Mouse (Mus musculus) adrenal gland, postnatal 36 days (tissue): ENCODE measurements at regions not wholly inside any gene's neighbourhood (a gene's known extent, or its start where the extent isn't known, plus 50 kb on each side); places are given as distances from the start of the nearest gene placed in this dataset.

Source experiments
- DNase-seq, 2 experiments: peaks; one replicate each; pipeline ENCODE4 v3.0.0; 2021; ENCODE audit warnings: mixed read lengths in 1 of 2

GRCm38 (mm10) chr3:62047704-62048506 is 290.2 kb upstream of the Arhgef26 start:
- DNase-seq: no peak

DNA sequence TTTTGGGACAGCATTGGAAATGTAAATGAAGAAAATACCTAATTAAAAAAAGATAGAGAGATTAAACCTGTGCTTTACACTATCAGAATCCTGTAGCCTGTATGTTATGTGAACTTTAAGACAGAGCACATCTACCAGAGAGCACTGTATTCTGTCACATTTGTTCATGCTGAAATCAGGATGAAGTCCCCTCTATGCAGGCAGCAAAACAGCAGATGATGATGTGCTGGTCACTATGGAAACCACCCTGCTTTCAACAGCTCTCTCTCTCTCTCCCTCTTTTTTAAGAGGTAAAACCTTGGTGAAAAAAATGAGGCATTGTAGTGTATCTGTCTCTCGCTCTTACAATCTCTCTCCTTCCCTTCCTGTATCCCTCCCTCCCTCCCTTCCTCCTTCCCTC is 283.9 kb upstream of the Arhgef26 start:
- DNase-seq: no peak

DNA sequence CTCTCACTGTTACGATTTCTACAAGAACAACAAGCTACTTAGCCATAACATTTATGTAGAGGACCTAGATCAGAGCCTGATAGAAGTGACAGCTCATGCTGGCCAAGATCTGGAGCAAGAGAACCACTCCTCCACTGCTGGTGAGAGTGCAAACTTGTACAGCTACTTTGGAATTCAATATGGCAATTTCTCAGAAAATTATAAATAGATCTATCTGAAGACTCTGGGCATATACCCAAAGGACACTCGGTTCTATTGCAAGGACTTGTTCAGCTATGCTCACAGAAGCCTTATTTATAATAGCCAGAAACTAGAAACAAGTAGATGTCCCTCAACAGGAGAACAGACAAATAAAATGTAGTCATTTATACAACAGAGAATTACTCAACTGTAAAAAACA is 259.6 kb upstream of the Arhgef26 start:
- no peak for DNase-seq

- DNase-seq: no peak
Measured at GRCm38 (mm10) chr3:62085544-62085943, 252.6 kb upstream of the Arhgef26 start.

DNA sequence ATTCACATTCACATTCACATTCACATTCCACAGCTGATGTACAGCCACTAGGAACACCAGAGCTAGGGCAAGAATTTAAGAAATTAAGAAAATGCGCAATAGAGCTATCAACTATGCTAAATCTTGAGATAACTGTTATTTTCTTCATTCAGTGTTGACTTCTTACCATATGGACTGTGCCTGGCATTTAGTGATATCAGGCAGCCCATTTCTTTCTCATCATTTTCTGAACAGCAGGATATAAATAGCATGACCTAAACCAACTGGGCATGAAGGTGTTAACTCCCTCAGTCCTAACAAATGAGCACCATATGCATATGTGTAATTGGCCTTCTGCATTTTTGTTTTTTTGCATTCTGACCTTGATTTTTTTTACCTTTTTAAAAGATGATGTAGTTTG is 250.9 kb upstream of the Arhgef26 start:
- DNase-seq: no peak

- DNase-seq: peak; percentile 1 to 3
Measured at GRCm38 (mm10) chr3:62103101-62103500, 235.0 kb upstream of the Arhgef26 start.

DNA sequence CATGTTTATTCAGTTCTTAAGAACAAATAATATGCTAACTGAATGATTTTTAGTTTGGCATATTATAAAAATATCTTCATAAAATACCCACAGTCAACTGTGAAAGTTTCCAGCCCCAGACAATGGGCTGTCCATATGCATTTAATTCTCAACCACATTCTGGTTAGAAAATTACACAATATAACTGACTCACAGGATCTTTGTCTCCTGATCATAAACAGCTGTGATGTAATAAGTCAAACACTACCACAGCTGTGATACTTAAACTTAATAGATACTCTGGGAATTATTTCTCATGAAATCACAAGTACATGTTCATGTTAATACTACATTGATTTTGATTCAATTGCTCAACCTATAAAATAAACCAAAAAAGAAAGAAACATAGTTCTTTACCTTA is 234.3 kb upstream of the Arhgef26 start:
- DNase-seq: no peak

GRCm38 (mm10) chr3:62104560-62104959 is 233.6 kb upstream of the Arhgef26 start:
- no peak for DNase-seq

GRCm38 (mm10) chr3:62107339-62107738 is 230.8 kb upstream of the Arhgef26 start:
- no peak for DNase-seq
